Mouse (Mus musculus): ENCODE data around the gene Mkln1. TPM values are rescaled to one million over a fixed set of nuclear protein-coding genes. Genes with fewer than 3 reads are reported as not detected.
A peak's percentile ranks its signal among the peaks of the same experiment; 100 is the strongest.

The Mkln1 gene
- 67.4 TPM for polyA plus RNA-seq (2012; fragmentation: generic; extraction: Trizol)

- H3K36me3 ChIP-seq (ENCODE audit: control insufficient read depth, insufficient read depth), result no peaks in the 10 kb centered on the region
- H3K27me3 ChIP-seq (ENCODE audit: control insufficient read depth, insufficient read depth, insufficient read length), result no peaks in the 10 kb centered on the region
- TF ChIP-seq POLR2AphosphoS2 (IDR thresholded peaks at IDR 0.05; ENCODE audit: insufficient read length, low read depth), result peak; percentile 80
- TF ChIP-seq MYOG (IDR thresholded peaks at IDR 0.05; ENCODE audit: control insufficient read depth in 1 of 3, insufficient read depth in 1 of 3, insufficient read length in 2 of 3, low read depth in 2 of 3), result peak in 1 of 3 experiments; percentile 2
- peak; percentile 87 for TF ChIP-seq POLR2A (IDR thresholded peaks at IDR 0.05; ENCODE audit: insufficient read length, low read depth)
- TF ChIP-seq MYOD1 (IDR thresholded peaks at IDR 0.05; ENCODE audit: control insufficient read depth in 1 of 3, insufficient read length in 2 of 3, low read depth in 2 of 3), result no peak
- H3ac ChIP-seq (ENCODE audit: control insufficient read depth, insufficient read length), result peak within 1 kb of the TSS; percentile 63
- peaks cover 56% of the 10 kb centered on the region for H3K79me2 ChIP-seq (ENCODE audit: control insufficient read depth, insufficient read depth)
- peak within 1 kb of the TSS; percentile 63 for H3K4me3 ChIP-seq
- H3K4me2 ChIP-seq (ENCODE audit: low read depth), result peak within 1 kb of the TSS; percentile 89
Observed at GRCm38 (mm10) chr6:31398431-31399205, at the start of gene Mkln1. Gene Mkln1 (plus strand): TSS chr6:31398735.

DNA sequence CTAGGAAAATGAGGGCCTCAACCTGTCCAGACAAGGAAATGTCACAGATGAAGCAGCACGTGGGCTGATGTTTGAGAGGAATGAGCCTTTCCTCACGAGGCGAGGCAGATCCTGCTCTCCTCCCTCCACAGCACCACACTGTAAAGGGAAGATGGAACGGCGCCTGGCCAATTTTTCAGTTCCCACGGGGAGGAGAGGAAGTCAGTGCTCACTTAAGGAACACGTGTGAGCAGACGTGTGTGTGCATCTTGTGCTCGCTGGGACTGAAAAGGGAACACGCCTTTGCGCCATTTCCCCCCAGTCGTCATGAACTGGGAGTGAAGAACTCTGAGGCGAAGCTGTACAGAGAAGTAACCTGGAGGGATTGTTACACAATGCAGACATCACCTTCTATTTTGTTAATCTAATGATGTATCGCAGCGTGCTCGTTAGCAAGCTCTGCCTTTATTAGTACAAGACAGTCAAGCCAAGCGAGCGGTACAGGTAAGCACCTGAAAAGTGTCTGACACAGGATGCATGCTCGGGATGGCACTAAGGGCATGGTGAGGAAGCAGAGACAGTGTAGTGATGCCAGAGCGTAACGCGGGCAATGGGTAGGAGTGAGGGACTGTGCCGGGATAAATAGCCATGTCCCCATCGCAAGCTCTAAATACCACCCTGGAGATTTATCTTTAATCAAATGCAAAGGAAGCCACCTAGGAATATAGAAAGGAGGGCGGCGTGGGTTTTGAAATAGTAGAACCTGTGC lies 41.9 kb upstream of the Mkln1 start:
- Histone ChIP-seq H3K27me3 (ENCODE audit: control insufficient read depth, insufficient read depth, insufficient read length) (no peaks in the 10 kb centered on the region), H3K36me3 (ENCODE audit: control insufficient read depth, insufficient read depth) (no peaks in the 10 kb centered on the region), H3ac (ENCODE audit: control insufficient read depth, insufficient read length) (no peak overlapping the region), H3K4me2 (ENCODE audit: low read depth) (no peak overlapping the region), H3K4me3 (no peak overlapping the region), H3K79me2 (ENCODE audit: control insufficient read depth, insufficient read depth) (no peaks in the 10 kb centered on the region)
- no peak for TF ChIP-seq USF1 (IDR thresholded peaks at IDR 0.05; ENCODE audit: low read depth)

GRCm38 (mm10) chr6:31357286-31357685 lies 41.2 kb upstream of the Mkln1 start:
- H3K4me3 ChIP-seq, result no peak overlapping the region
- H3K36me3 ChIP-seq (ENCODE audit: control insufficient read depth, insufficient read depth), result no peaks in the 10 kb centered on the region
- H3K4me2 ChIP-seq (ENCODE audit: low read depth), result peak overlapping the region; percentile 1
- no peaks in the 10 kb centered on the region for H3K27me3 ChIP-seq (ENCODE audit: control insufficient read depth, insufficient read depth, insufficient read length)
- no peaks in the 10 kb centered on the region for H3K79me2 ChIP-seq (ENCODE audit: control insufficient read depth, insufficient read depth)
- TF ChIP-seq REST (IDR thresholded peaks at IDR 0.05; ENCODE audit: insufficient read depth, insufficient read length) (no peak), MYOG (IDR thresholded peaks at IDR 0.05; ENCODE audit: control insufficient read depth in 1 of 3, insufficient read depth in 1 of 3, insufficient read length in 2 of 3, low read depth in 2 of 3) (peak; percentile 16 to 73 (median 26)), MYOD1 (IDR thresholded peaks at IDR 0.05; ENCODE audit: control insufficient read depth in 1 of 3, insufficient read length in 2 of 3, low read depth in 2 of 3) (peak; percentile 31 to 57 (median 51))
- H3ac ChIP-seq (ENCODE audit: control insufficient read depth, insufficient read length), result no peak overlapping the region

GRCm38 (mm10) chr6:31362617-31363016 lies 35.9 kb upstream of the Mkln1 start:
- no peak overlapping the region for H3K4me3 ChIP-seq
- H3ac ChIP-seq (ENCODE audit: control insufficient read depth, insufficient read length), result no peak overlapping the region
- H3K4me2 ChIP-seq (ENCODE audit: low read depth), result no peak overlapping the region
- TF ChIP-seq POLR2A (IDR thresholded peaks at IDR 0.05; ENCODE audit: insufficient read length, low read depth) (no peak), SRF (IDR thresholded peaks at IDR 0.05; ENCODE audit: control insufficient read depth, insufficient read length, low read depth) (no peak), USF1 (IDR thresholded peaks at IDR 0.05; ENCODE audit: low read depth) (no peak), POLR2AphosphoS2 (IDR thresholded peaks at IDR 0.05; ENCODE audit: insufficient read length, low read depth) (no peak), CEBPB (IDR thresholded peaks at IDR 0.05; ENCODE audit: insufficient read depth, poor library complexity, severe bottlenecking) (no peak), TCF12 (IDR thresholded peaks at IDR 0.05; ENCODE audit: insufficient read depth, poor library complexity, severe bottlenecking) (peak; percentile 55), REST (IDR thresholded peaks at IDR 0.05; ENCODE audit: insufficient read depth, insufficient read length) (no peak), MYOD1 (IDR thresholded peaks at IDR 0.05; ENCODE audit: control insufficient read depth in 1 of 3, insufficient read length in 2 of 3, low read depth in 2 of 3) (peak; percentile 37 to 97 (median 86)), MYOG (IDR thresholded peaks at IDR 0.05; ENCODE audit: control insufficient read depth in 1 of 3, insufficient read depth in 1 of 3, insufficient read length in 2 of 3, low read depth in 2 of 3) (peak; percentile 87 to 96 (median 88)), E2F4 (IDR thresholded peaks at IDR 0.05; ENCODE audit: insufficient read depth) (no peak), MAX (IDR thresholded peaks at IDR 0.05; ENCODE audit: low read depth) (no peak), TCF3 (IDR thresholded peaks at IDR 0.05; ENCODE audit: insufficient read length, low read depth) (peak; percentile 85)
- no peaks in the 10 kb centered on the region for H3K36me3 ChIP-seq (ENCODE audit: control insufficient read depth, insufficient read depth)
- H3K27me3 ChIP-seq (ENCODE audit: control insufficient read depth, insufficient read depth, insufficient read length), result no peaks in the 10 kb centered on the region
- no peaks in the 10 kb centered on the region for H3K79me2 ChIP-seq (ENCODE audit: control insufficient read depth, insufficient read depth)

DNA sequence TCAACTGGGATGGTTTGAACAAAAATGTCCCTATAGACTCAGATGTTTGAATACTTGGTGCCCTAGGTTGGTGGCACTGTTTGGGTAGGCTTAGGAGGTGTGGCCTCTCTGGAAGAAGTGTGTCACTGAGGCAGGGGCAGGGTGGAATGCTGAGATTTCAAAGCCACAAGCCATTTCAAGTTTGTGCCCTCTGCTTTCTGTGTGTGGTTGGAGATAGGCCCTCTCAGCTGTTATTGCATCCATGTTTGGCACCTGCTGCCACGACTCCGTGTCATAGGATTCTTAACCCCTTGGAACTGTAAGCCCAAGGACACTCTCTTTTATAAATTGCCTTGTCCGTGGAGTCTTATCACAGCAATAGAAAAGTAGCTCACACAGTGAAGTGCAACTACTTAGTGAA lies 34.1 kb upstream of the Mkln1 start:
- Histone ChIP-seq H3ac (ENCODE audit: control insufficient read depth, insufficient read length) (no peak overlapping the region), H3K4me2 (ENCODE audit: low read depth) (no peak overlapping the region), H3K4me3 (no peak overlapping the region), H3K27me3 (ENCODE audit: control insufficient read depth, insufficient read depth, insufficient read length) (no peaks in the 10 kb centered on the region), H3K79me2 (ENCODE audit: control insufficient read depth, insufficient read depth) (no peaks in the 10 kb centered on the region), H3K36me3 (ENCODE audit: control insufficient read depth, insufficient read depth) (no peaks in the 10 kb centered on the region)
- no peak for TF ChIP-seq TCF3 (IDR thresholded peaks at IDR 0.05; ENCODE audit: insufficient read length, low read depth)
- peak in 2 of 3 experiments; percentile 50 to 67 for TF ChIP-seq MYOD1 (IDR thresholded peaks at IDR 0.05; ENCODE audit: control insufficient read depth in 1 of 3, insufficient read length in 2 of 3, low read depth in 2 of 3)
- no peak for TF ChIP-seq POLR2A (IDR thresholded peaks at IDR 0.05; ENCODE audit: insufficient read length, low read depth)
- peak in 1 of 3 experiments; percentile 59 for TF ChIP-seq MYOG (IDR thresholded peaks at IDR 0.05; ENCODE audit: control insufficient read depth in 1 of 3, insufficient read depth in 1 of 3, insufficient read length in 2 of 3, low read depth in 2 of 3)
- no peak for TF ChIP-seq USF1 (IDR thresholded peaks at IDR 0.05; ENCODE audit: low read depth)
- no peak for TF ChIP-seq POLR2AphosphoS2 (IDR thresholded peaks at IDR 0.05; ENCODE audit: insufficient read length, low read depth)
- TF ChIP-seq CEBPB (IDR thresholded peaks at IDR 0.05; ENCODE audit: insufficient read depth, poor library complexity, severe bottlenecking), result no peak
- TF ChIP-seq SRF (IDR thresholded peaks at IDR 0.05; ENCODE audit: control insufficient read depth, insufficient read length, low read depth), result no peak
- TF ChIP-seq MAX (IDR thresholded peaks at IDR 0.05; ENCODE audit: low read depth), result no peak
